Mouse (Mus musculus): ENCODE results near the gene Slc19a1. TPM values are rescaled to one million over a fixed set of nuclear protein-coding genes. Genes with fewer than 3 reads are reported as not detected.

Slc19a1 gene
- polyA plus RNA-seq, 1 experiment from 2014 or later = 37.5 TPM

DNA sequence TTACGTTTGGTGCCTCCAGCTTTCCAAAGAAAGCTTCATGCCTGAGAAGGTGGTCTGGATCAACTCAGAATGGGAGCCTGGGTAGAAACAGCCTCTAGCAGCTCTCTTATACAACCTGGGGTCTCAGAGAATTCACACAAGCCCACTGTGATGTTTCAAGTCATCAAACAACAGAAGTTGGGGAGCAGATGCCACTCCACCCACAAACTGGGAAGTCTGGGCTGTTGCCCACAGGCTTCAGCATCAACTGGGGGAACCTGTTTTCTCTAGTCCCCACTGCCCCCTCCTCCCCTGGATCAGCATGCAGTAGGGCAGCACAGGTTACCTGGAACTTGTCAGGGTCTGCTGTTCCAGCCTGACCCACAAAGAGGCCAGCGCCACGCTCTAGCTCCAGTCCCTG lies 63.6 kb downstream of the Slc19a1 start:
- no peak overlapping the region for H3K9ac ChIP-seq (replicated peaks; ENCODE audit: low read length)
- H3K9me3 ChIP-seq (ENCODE audit: control insufficient read depth, low read length) = 0 out of 2 replicates have a peak, but pooled peaks cover 7% of the 10 kb centered on the region
- no peaks in the 10 kb centered on the region for H3K4me1 ChIP-seq (ENCODE audit: control insufficient read depth, insufficient read depth, low read length)
- no peak overlapping the region for H3K27ac ChIP-seq (replicated peaks; ENCODE audit: low read depth, low read length)
- H3K36me3 ChIP-seq (ENCODE audit: control insufficient read depth, insufficient read depth, low read length) = no peaks in the 10 kb centered on the region
- H3K27me3 ChIP-seq (ENCODE audit: control insufficient read depth, insufficient read depth, low read length) = no peaks in the 10 kb centered on the region
- ATAC-seq (ENCODE audit: low FRiP score, low TSS enrichment) = no peak
- DNase-seq = no peak
- 97% methylated on average over 3 of the region's 3 CpGs for WGBS
- no peak overlapping the region for H3K4me2 ChIP-seq (ENCODE audit: low read length)
- no peak overlapping the region for H3K4me3 ChIP-seq (replicated peaks; ENCODE audit: low read depth, low read length)

DNA sequence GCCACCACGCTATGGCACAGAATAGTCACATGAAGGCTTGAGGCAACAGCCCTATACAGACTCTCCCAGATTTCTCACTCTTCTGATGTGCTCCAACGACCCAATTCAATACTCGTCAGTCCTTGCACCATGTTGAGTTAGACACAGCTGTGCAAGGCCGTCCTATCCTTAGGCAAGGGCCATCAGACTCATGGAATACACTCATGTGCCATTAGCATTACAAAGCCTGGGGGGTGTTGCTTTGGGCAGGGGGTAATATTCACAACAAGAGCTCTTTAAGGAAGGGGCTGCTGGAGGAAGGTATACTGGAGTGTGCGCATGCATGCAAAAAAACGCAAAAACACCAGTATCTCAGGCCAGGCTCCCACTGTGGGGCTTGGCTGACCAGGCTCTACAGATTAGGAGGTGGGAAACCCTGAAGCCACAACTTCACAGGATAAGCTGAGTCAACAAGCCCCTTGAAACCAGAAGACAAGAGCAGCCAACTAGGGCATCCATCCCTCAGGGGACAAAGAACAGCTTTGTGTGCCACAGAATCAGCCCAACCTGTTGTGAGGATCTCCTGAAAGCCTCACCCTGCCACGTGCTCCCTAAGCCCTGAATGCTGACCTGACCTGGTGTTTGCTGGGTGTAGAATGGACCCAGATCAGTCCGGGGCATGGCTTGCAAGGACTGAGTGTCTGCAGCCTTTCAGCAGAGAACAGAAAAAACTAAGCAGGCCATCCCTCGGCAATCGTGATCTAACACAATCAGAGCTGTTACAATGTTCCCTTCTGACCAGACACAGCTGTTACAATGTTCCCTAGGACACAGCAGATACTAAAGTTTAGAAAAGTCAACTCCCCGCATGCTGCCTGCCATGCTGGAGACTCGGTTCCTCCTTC lies 65.2 kb downstream of the Slc19a1 start:
- WGBS = 50% methylated on average over 12 of the region's 12 CpGs
- Histone ChIP-seq H3K4me1 (ENCODE audit: control insufficient read depth, insufficient read depth, low read length) (no peaks in the 10 kb centered on the region), H3K27ac (replicated peaks; ENCODE audit: low read depth, low read length) (no peak overlapping the region), H3K4me2 (ENCODE audit: low read length) (no peak overlapping the region), H3K36me3 (ENCODE audit: control insufficient read depth, insufficient read depth, low read length) (no peaks in the 10 kb centered on the region), H3K9ac (replicated peaks; ENCODE audit: low read length) (no peak overlapping the region), H3K27me3 (ENCODE audit: control insufficient read depth, insufficient read depth, low read length) (no peaks in the 10 kb centered on the region), H3K4me3 (replicated peaks; ENCODE audit: low read depth, low read length) (no peak overlapping the region), H3K9me3 (ENCODE audit: control insufficient read depth, low read length) (0 out of 2 replicates have a peak, but pooled peaks cover 7% of the 10 kb centered on the region)
- DNase-seq (no peak), ATAC-seq (ENCODE audit: low FRiP score, low TSS enrichment) (no peak)

DNA sequence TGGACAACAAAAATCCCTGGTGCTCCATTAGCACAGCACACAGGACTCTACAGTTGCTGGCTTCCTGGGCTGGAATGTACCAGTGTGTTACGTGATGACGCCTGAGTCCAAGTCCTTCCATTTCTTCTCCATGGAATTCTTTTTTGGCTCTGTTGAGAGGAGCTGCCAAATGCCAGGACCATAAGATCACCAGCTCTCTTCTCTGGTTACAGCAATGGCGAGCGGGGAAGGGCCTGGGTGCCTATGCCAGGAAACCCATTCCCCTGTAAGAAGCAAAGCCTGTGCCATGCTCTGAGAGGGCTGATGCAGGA lies 65.8 kb downstream of the Slc19a1 start:
- Histone ChIP-seq H3K27me3 (ENCODE audit: control insufficient read depth, insufficient read depth, low read length) (no peaks in the 10 kb centered on the region), H3K4me3 (replicated peaks; ENCODE audit: low read depth, low read length) (no peak overlapping the region), H3K4me1 (ENCODE audit: control insufficient read depth, insufficient read depth, low read length) (no peaks in the 10 kb centered on the region), H3K4me2 (ENCODE audit: low read length) (no peak overlapping the region), H3K36me3 (ENCODE audit: control insufficient read depth, insufficient read depth, low read length) (no peaks in the 10 kb centered on the region), H3K9ac (replicated peaks; ENCODE audit: low read length) (no peak overlapping the region), H3K9me3 (ENCODE audit: control insufficient read depth, low read length) (0 out of 2 replicates have a peak, but pooled peaks cover 7% of the 10 kb centered on the region), H3K27ac (replicated peaks; ENCODE audit: low read depth, low read length) (no peak overlapping the region)
- 95% methylated on average over 4 of the region's 4 CpGs for WGBS
- ATAC-seq (ENCODE audit: low FRiP score, low TSS enrichment) (no peak), DNase-seq (no peak)

DNA sequence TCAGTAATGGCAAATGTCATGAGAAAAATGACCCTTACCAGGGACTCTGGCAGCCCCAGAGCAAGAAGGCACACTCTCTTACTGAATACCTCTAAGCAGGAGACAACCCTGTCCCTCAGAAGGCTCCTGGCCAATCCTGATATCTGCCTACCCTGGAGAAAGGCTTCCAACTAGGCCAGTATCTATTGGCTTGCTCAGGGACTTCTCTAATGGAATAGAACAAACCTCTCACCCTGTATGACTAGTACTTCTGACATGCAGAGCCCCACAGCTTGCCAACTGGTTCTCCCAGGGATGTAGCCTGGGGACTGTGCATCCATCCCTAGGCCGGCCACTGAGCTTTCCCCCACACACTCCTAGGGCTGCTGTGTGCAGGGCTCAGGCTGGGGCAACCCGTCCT lies 66.6 kb downstream of the Slc19a1 start:
- H3K4me3 ChIP-seq (replicated peaks; ENCODE audit: low read depth, low read length) = no peak overlapping the region
- WGBS = 95% methylated on average over 2 of the region's 2 CpGs
- H3K4me2 ChIP-seq (ENCODE audit: low read length) = no peak overlapping the region
- no peak overlapping the region for H3K27ac ChIP-seq (replicated peaks; ENCODE audit: low read depth, low read length)
- no peaks in the 10 kb centered on the region for H3K4me1 ChIP-seq (ENCODE audit: control insufficient read depth, insufficient read depth, low read length)
- no peak overlapping the region for H3K9ac ChIP-seq (replicated peaks; ENCODE audit: low read length)
- no peaks in the 10 kb centered on the region for H3K9me3 ChIP-seq (ENCODE audit: control insufficient read depth, low read length)
- no peak for DNase-seq
- ATAC-seq (ENCODE audit: low FRiP score, low TSS enrichment) = no peak
- H3K27me3 ChIP-seq (ENCODE audit: control insufficient read depth, insufficient read depth, low read length) = no peaks in the 10 kb centered on the region
- H3K36me3 ChIP-seq (ENCODE audit: control insufficient read depth, insufficient read depth, low read length) = no peaks in the 10 kb centered on the region

DNA sequence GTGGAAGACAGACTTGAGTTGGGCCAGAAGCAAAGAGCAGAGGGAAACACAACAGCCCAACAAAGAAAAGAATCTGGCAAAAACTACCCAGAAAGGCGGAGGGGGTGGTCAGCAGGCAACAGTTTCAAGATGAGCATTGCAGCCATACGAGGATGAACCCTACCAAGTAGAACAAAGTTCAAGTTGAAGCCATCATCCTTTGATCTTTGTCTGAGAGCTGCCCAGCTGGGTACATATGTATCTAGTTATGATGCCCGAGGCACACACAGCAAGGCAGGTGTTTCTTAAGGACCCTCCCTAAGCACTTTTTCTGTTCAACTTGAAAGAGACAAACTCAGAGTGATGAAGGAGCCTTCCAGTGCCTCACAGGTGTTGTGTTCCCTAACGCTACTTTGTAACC lies 67.7 kb downstream of the Slc19a1 start:
- H3K27ac ChIP-seq (replicated peaks; ENCODE audit: low read depth, low read length) = no peak overlapping the region
- H3K9ac ChIP-seq (replicated peaks; ENCODE audit: low read length) = no peak overlapping the region
- H3K4me3 ChIP-seq (replicated peaks; ENCODE audit: low read depth, low read length) = no peak overlapping the region
- no peaks in the 10 kb centered on the region for H3K9me3 ChIP-seq (ENCODE audit: control insufficient read depth, low read length)
- DNase-seq = no peak
- no peaks in the 10 kb centered on the region for H3K36me3 ChIP-seq (ENCODE audit: control insufficient read depth, insufficient read depth, low read length)
- H3K4me2 ChIP-seq (ENCODE audit: low read length) = no peak overlapping the region
- H3K27me3 ChIP-seq (ENCODE audit: control insufficient read depth, insufficient read depth, low read length) = no peaks in the 10 kb centered on the region
- ATAC-seq (ENCODE audit: low FRiP score, low TSS enrichment) = no peak
- WGBS = 89% methylated on average over 4 of the region's 4 CpGs
- no peaks in the 10 kb centered on the region for H3K4me1 ChIP-seq (ENCODE audit: control insufficient read depth, insufficient read depth, low read length)

DNA sequence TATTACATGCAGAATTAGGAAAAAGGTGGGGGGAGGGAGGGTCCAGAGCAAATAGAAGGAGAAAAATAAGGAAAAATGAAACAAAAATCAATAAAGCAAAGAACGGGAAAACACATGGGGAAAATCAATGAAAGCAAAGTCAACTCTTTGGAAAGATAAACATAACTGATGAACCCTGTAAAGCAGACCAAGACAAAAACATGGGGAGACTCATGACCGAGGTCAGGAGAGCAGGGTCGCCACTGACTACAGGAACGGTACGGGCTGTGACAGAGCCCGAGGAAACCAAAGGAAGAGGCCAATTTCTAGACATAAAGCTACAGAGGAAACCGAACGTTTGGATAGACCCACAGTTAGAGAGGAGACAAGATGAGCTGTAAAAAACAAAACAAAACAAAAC lies 71.6 kb downstream of the Slc19a1 start:
- WGBS = 87% methylated on average over 8 of the region's 8 CpGs
- Histone ChIP-seq H3K4me3 (replicated peaks; ENCODE audit: low read depth, low read length) (no peak overlapping the region), H3K9me3 (ENCODE audit: control insufficient read depth, low read length) (no peaks in the 10 kb centered on the region), H3K27ac (replicated peaks; ENCODE audit: low read depth, low read length) (no peak overlapping the region), H3K4me2 (ENCODE audit: low read length) (no peak overlapping the region), H3K36me3 (ENCODE audit: control insufficient read depth, insufficient read depth, low read length) (no peaks in the 10 kb centered on the region), H3K9ac (replicated peaks; ENCODE audit: low read length) (no peak overlapping the region), H3K27me3 (ENCODE audit: control insufficient read depth, insufficient read depth, low read length) (no peaks in the 10 kb centered on the region), H3K4me1 (ENCODE audit: control insufficient read depth, insufficient read depth, low read length) (no peaks in the 10 kb centered on the region)
- DNase-seq (no peak), ATAC-seq (ENCODE audit: low FRiP score, low TSS enrichment) (no peak)

DNA sequence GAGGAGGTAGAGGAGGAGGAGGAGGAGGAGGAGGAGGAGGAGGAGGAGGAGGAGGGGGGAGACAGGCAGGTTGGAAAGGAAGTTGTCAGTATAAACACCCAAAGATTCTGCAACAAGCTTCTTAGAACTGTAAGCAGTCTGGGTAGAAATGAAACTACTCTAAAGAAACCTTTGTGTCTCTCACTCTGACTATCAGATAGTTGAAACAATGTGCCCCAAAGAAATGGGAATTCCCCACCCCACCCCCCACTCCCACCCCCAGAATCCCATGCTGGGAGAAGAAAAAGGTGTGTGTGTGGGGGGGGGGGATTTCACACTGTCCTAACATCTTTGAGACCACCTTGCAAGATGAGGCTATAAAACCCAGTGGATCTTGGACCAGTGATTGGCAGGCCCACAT lies 72.3 kb downstream of the Slc19a1 start:
- Histone ChIP-seq H3K27me3 (ENCODE audit: control insufficient read depth, insufficient read depth, low read length) (no peaks in the 10 kb centered on the region), H3K4me1 (ENCODE audit: control insufficient read depth, insufficient read depth, low read length) (no peaks in the 10 kb centered on the region), H3K4me2 (ENCODE audit: low read length) (no peak overlapping the region), H3K27ac (replicated peaks; ENCODE audit: low read depth, low read length) (no peak overlapping the region), H3K9ac (replicated peaks; ENCODE audit: low read length) (no peak overlapping the region), H3K4me3 (replicated peaks; ENCODE audit: low read depth, low read length) (no peak overlapping the region), H3K9me3 (ENCODE audit: control insufficient read depth, low read length) (no peaks in the 10 kb centered on the region), H3K36me3 (ENCODE audit: control insufficient read depth, insufficient read depth, low read length) (no peaks in the 10 kb centered on the region)
- DNase-seq (no peak), ATAC-seq (ENCODE audit: low FRiP score, low TSS enrichment) (no peak)

DNA sequence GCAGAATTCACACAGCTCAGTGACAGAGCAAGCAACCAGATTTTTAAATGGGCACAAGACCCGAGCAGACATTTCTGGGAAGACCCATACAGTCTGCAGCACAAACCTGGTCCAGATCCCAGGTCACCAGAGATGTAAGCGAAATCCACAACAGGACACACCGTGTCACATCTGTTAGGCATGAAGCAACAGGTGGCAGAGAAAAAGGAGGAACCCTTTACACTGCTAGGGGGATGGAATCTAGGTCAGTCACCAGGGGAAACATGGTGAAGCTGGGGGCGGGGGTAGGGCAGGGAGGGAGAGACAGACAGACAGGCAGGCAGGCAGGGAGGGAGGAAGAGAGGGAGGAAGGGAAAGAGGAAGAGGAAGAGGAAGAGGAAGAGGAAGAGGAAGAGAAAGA lies 76.1 kb downstream of the Slc19a1 start:
- H3K4me3 ChIP-seq (replicated peaks; ENCODE audit: low read depth, low read length) = no peak overlapping the region
- H3K27ac ChIP-seq (replicated peaks; ENCODE audit: low read depth, low read length) = no peak overlapping the region
- H3K9ac ChIP-seq (replicated peaks; ENCODE audit: low read length) = no peak overlapping the region
- WGBS = 76% methylated on average over 4 of the region's 4 CpGs
- ATAC-seq (ENCODE audit: low FRiP score, low TSS enrichment) (no peak), DNase-seq (no peak)
- no peaks in the 10 kb centered on the region for H3K36me3 ChIP-seq (ENCODE audit: control insufficient read depth, insufficient read depth, low read length)
- no peaks in the 10 kb centered on the region for H3K27me3 ChIP-seq (ENCODE audit: control insufficient read depth, insufficient read depth, low read length)
- H3K9me3 ChIP-seq (ENCODE audit: control insufficient read depth, low read length) = no peaks in the 10 kb centered on the region
- H3K4me2 ChIP-seq (ENCODE audit: low read length) = no peak overlapping the region
- no peaks in the 10 kb centered on the region for H3K4me1 ChIP-seq (ENCODE audit: control insufficient read depth, insufficient read depth, low read length)

DNA sequence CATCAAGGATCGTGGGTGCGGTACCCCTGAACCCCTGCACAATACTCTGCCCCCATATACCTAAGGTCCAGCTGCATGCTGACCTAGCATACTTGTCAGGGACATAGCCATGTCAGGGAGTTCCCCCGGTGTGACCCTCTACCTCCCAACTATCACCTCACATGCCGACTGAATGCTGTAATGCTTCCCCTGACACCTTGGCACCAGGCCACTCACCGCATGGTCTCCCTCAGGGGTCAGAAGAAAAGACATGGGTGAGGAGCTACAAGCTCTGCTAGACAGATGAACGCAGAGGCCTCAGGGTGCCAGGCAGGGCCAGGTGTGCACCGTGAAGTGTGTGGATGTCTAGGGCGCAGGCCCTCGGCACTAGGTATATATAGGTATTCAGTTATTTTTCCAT lies 78.0 kb downstream of the Slc19a1 start:
- H3K4me3 ChIP-seq (replicated peaks; ENCODE audit: low read depth, low read length) = no peak overlapping the region
- no peak overlapping the region for H3K9ac ChIP-seq (replicated peaks; ENCODE audit: low read length)
- WGBS = 93% methylated on average over 9 of the region's 9 CpGs
- no peak overlapping the region for H3K27ac ChIP-seq (replicated peaks; ENCODE audit: low read depth, low read length)
- DNase-seq (no peak), ATAC-seq (ENCODE audit: low FRiP score, low TSS enrichment) (no peak)
- no peaks in the 10 kb centered on the region for H3K4me1 ChIP-seq (ENCODE audit: control insufficient read depth, insufficient read depth, low read length)
- H3K4me2 ChIP-seq (ENCODE audit: low read length) = no peak overlapping the region
- H3K36me3 ChIP-seq (ENCODE audit: control insufficient read depth, insufficient read depth, low read length) = no peaks in the 10 kb centered on the region
- H3K9me3 ChIP-seq (ENCODE audit: control insufficient read depth, low read length) = no peaks in the 10 kb centered on the region
- H3K27me3 ChIP-seq (ENCODE audit: control insufficient read depth, insufficient read depth, low read length) = no peaks in the 10 kb centered on the region

Data from midbrain, embryonic 14.5 days (tissue).